Mouse (Mus musculus): ENCODE results near the gene Scn5a. TPM values are rescaled to one million over a fixed set of nuclear protein-coding genes. Genes with fewer than 3 reads are reported as not detected.

Gene Scn5a
- polyA plus RNA-seq, 1 experiment from 2014 or later: 0.40 TPM

DNA sequence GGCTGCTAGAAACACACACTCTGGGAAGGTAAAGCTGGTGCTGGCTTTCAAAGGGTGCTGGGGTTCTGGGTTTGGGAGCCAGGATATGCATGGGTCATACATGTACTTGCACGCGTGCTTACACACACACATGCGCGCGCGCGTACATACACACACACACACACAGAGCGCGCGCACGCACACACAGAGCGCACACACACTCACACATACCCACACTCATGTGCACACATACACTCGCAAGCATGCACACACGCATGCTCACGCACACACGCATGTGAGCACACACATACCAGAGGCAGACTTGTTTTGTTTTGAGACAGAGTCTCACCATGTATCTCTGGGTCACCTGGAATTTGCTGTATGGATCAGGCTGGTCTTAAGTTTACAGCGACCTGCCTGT lies 1.4 kb upstream of the Scn5a start:
- H3K27ac ChIP-seq: no peak overlapping the region
- H3K9me3 ChIP-seq: no peaks in the 10 kb centered on the region
- no peak for ATAC-seq (replicated peaks)
- H3K27me3 ChIP-seq (replicated peaks): peaks cover 87% of the 10 kb centered on the region
- H3K4me3 ChIP-seq: no peak overlapping the region
- peaks cover 14% of the 10 kb centered on the region for H3K4me1 ChIP-seq
- H3K9ac ChIP-seq: no peak overlapping the region
- 91% methylated on average over 17 of the region's 17 CpGs for WGBS
- H3K4me2 ChIP-seq: no peak overlapping the region
- H3K36me3 ChIP-seq (replicated peaks): no peaks in the 10 kb centered on the region

DNA sequence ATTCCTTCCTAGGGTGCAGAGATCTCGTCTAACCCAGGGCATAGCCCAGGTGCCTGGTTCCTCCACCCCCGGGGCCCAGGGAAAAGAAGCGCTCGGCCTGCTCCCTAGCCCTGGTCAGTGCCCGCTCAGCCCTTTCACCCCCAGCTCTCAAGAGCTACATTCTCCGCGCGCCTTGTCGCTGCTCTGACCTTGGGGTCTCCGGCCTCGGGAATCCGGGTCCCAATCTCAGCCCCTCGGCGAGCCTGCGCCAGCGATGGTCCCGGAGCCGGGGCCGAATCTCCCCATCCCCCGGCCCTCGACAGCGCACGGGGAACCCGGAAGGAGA lies 543 bp downstream of the Scn5a start:
- no peak overlapping the region for H3K27ac ChIP-seq
- peak overlapping the region; percentile 43 for H3K4me3 ChIP-seq
- H3K27me3 ChIP-seq (replicated peaks): peaks cover 96% of the 10 kb centered on the region
- peak overlapping the region; percentile 29 for H3K9ac ChIP-seq
- peaks cover 14% of the 10 kb centered on the region for H3K4me1 ChIP-seq
- H3K9me3 ChIP-seq: no peaks in the 10 kb centered on the region
- H3K4me2 ChIP-seq: peak overlapping the region; percentile 74
- no peak for ATAC-seq (replicated peaks)
- WGBS: under 1% methylated on average over 24 of the region's 24 CpGs
- H3K36me3 ChIP-seq (replicated peaks): no peaks in the 10 kb centered on the region

DNA sequence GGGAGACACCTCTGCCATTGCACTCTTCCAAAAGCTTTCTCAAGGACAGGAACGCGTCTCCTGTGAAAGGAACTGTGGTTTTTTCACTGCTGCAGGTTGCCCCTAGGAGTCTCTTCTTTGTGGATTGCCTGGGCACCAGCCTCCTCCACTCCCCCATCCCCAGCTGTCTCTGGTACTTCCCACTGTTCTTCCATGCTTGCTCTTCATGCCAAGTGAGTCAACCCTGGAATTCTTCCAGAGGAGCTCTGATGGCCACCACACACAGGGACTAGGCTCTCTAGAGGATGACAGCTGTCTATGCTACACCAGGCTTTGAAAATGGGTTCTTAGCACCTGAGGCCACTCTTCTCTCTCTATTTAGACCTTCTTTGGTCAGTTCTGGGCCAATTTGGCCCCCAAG lies 1.8 kb downstream of the Scn5a start:
- WGBS: 89% methylated on average over 2 of the region's 2 CpGs
- H3K9ac ChIP-seq: no peak overlapping the region
- peaks cover 99% of the 10 kb centered on the region for H3K27me3 ChIP-seq (replicated peaks)
- H3K4me1 ChIP-seq: peaks cover 15% of the 10 kb centered on the region
- no peak overlapping the region for H3K4me2 ChIP-seq
- H3K36me3 ChIP-seq (replicated peaks): no peaks in the 10 kb centered on the region
- no peak for ATAC-seq (replicated peaks)
- no peak overlapping the region for H3K4me3 ChIP-seq
- no peaks in the 10 kb centered on the region for H3K9me3 ChIP-seq
- no peak overlapping the region for H3K27ac ChIP-seq

GRCm38 (mm10) chr9:119575732-119576131 lies 3.1 kb downstream of the Scn5a start:
- Histone ChIP-seq H3K4me3 (no peak overlapping the region), H3K4me1 (peaks cover 28% of the 10 kb centered on the region), H3K36me3 (replicated peaks) (no peaks in the 10 kb centered on the region), H3K27ac (no peak overlapping the region), H3K9me3 (no peaks in the 10 kb centered on the region), H3K27me3 (replicated peaks) (peaks cover 99% of the 10 kb centered on the region), H3K9ac (no peak overlapping the region), H3K4me2 (no peak overlapping the region)
- ATAC-seq (replicated peaks): no peak
- 50% methylated on average over 9 of the region's 9 CpGs for WGBS

GRCm38 (mm10) chr9:119574366-119574765 lies 4.5 kb downstream of the Scn5a start:
- Histone ChIP-seq H3K36me3 (replicated peaks) (no peaks in the 10 kb centered on the region), H3K9me3 (no peaks in the 10 kb centered on the region), H3K4me3 (no peak overlapping the region), H3K27me3 (replicated peaks) (peaks cover 99% of the 10 kb centered on the region), H3K27ac (no peak overlapping the region), H3K9ac (no peak overlapping the region), H3K4me2 (no peak overlapping the region), H3K4me1 (peaks cover 30% of the 10 kb centered on the region)
- WGBS: 82% methylated on average over 7 of the region's 7 CpGs
- ATAC-seq (replicated peaks): no peak

DNA sequence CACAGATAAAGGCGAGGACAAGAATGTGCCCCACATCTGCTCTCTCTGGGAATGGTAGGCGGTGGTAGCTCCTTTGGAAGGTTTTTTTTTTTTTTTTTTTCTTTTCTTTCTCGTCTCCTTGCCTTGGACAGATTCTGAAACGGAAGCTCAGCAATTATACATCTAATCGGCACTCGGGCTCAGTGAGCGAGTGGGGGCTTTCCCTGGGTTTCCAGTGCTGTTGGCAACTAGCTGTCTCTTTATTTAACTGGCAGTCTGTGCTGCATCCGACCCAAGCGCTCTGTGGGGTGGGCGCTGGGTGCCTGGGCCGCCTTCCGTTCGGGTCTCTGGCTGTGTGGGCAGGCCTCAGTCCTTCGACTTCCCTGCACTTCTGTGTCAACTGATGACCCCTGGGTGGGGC lies 5.8 kb downstream of the Scn5a start:
- H3K4me1 ChIP-seq: peaks cover 16% of the 10 kb centered on the region
- 42% methylated on average over 14 of the region's 14 CpGs for WGBS
- no peaks in the 10 kb centered on the region for H3K9me3 ChIP-seq
- H3K4me3 ChIP-seq: no peak overlapping the region
- H3K9ac ChIP-seq: no peak overlapping the region
- no peak overlapping the region for H3K27ac ChIP-seq
- H3K27me3 ChIP-seq (replicated peaks): peaks cover 99% of the 10 kb centered on the region
- ATAC-seq (replicated peaks): no peak
- H3K4me2 ChIP-seq: no peak overlapping the region
- no peaks in the 10 kb centered on the region for H3K36me3 ChIP-seq (replicated peaks)

DNA sequence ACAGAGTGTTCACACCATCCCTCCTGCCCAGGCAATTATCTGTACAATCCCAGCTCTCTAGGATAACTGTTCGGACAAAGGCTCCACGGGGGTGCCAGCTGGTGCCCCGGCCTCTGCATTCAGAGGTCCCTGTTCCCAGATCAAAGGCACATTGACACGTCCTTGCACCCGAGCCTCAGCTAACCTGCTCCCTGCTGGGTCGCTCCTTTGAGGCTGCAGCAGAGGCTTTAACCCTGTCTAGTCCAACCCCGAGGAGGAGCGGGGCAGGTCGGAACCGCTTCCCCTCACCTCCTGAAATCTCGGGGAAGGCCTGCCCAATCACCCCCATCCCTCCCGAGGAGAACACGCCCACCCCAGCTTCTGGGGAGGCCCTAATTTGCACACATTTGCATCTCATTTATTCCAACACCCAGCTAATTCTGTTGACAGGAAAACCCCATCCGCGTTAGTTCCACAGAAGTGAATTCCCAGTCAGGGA lies 7.4 kb downstream of the Scn5a start:
- peak; percentile 60; the same call in 1 of the 2 replicates for ATAC-seq (replicated peaks)
- peak overlapping the region; percentile 39 for H3K4me2 ChIP-seq
- no peak overlapping the region; the same call in 1 of the 2 replicates for H3K4me3 ChIP-seq
- 0% methylated on average over 15 of the region's 15 CpGs for WGBS
- H3K9me3 ChIP-seq: no peaks in the 10 kb centered on the region
- no peaks in the 10 kb centered on the region for H3K36me3 ChIP-seq (replicated peaks)
- peaks cover 99% of the 10 kb centered on the region for H3K27me3 ChIP-seq (replicated peaks)
- H3K4me1 ChIP-seq: peaks cover 16% of the 10 kb centered on the region
- no peak overlapping the region for H3K9ac ChIP-seq
- no peak overlapping the region for H3K27ac ChIP-seq

DNA sequence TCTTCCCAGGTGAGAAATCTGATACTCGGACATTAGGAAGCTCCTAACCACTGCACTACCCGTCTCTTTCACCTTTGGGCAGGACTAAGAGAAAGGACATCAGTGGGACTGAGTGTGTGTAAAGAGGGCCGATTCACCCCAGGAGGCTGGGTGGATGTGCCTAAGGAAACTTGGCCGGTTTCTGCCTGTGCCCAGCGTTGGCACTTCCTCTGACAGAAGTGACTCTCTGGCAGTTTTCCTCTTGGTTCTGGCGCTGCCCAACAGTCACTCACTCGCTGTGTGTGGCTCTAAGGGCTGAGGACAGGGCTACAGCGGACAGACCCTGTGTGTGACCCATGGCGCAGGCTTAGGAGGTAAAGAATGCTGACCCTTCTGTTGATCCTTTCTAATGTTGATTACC lies 8.2 kb downstream of the Scn5a start:
- WGBS: 10% methylated on average over 9 of the region's 9 CpGs
- Histone ChIP-seq H3K9me3 (no peaks in the 10 kb centered on the region), H3K4me1 (peaks cover 16% of the 10 kb centered on the region), H3K4me2 (no peak overlapping the region), H3K4me3 (no peak overlapping the region), H3K9ac (no peak overlapping the region), H3K27me3 (replicated peaks) (peaks cover 99% of the 10 kb centered on the region), H3K36me3 (replicated peaks) (no peaks in the 10 kb centered on the region), H3K27ac (no peak overlapping the region)
- ATAC-seq (replicated peaks): no peak

GRCm38 (mm10) chr9:119568732-119569131 lies 10.1 kb downstream of the Scn5a start:
- no peak overlapping the region for H3K4me2 ChIP-seq
- H3K9ac ChIP-seq: no peak overlapping the region
- 90% methylated on average over 8 of the region's 8 CpGs for WGBS
- H3K9me3 ChIP-seq: no peaks in the 10 kb centered on the region
- peaks cover 99% of the 10 kb centered on the region for H3K27me3 ChIP-seq (replicated peaks)
- no peak overlapping the region for H3K4me3 ChIP-seq
- H3K4me1 ChIP-seq: peaks cover 16% of the 10 kb centered on the region
- no peak overlapping the region for H3K27ac ChIP-seq
- no peak for ATAC-seq (replicated peaks)
- no peaks in the 10 kb centered on the region for H3K36me3 ChIP-seq (replicated peaks)

GRCm38 (mm10) chr9:119567800-119568199 lies 11.0 kb downstream of the Scn5a start:
- H3K4me3 ChIP-seq: no peak overlapping the region
- no peaks in the 10 kb centered on the region for H3K9me3 ChIP-seq
- no peaks in the 10 kb centered on the region for H3K36me3 ChIP-seq (replicated peaks)
- H3K9ac ChIP-seq: no peak overlapping the region
- H3K27ac ChIP-seq: no peak overlapping the region
- H3K4me2 ChIP-seq: no peak overlapping the region
- WGBS: 83% methylated on average over 5 of the region's 5 CpGs
- ATAC-seq (replicated peaks): no peak
- H3K4me1 ChIP-seq: peaks cover 16% of the 10 kb centered on the region
- peaks cover 98% of the 10 kb centered on the region for H3K27me3 ChIP-seq (replicated peaks)

DNA sequence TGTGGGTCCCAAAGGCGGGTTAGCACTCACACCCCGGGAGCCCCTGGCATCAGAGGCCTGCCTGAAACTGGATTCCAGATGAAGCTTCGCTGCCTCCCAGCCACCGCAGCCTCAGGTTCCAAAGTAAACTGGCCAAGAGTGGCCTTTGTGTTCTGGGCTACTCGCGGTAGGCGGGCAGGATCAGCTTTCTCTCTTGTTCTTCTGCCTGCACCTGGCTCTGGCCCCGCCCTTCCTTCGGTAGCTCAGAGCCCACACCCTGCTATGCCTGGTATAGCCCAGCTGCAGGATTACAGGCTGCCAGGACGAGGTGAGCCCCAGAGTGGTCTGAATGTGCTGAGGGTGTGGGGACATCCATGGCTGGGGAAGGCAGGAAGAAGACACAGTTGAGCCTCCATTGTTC lies 12.6 kb downstream of the Scn5a start:
- H3K27me3 ChIP-seq (replicated peaks): peaks cover 96% of the 10 kb centered on the region
- 7% methylated on average over 10 of the region's 10 CpGs for WGBS
- no peak for ATAC-seq (replicated peaks)
- H3K9me3 ChIP-seq: no peaks in the 10 kb centered on the region
- no peak overlapping the region for H3K4me2 ChIP-seq
- no peaks in the 10 kb centered on the region for H3K36me3 ChIP-seq (replicated peaks)
- no peak overlapping the region for H3K9ac ChIP-seq
- H3K4me3 ChIP-seq: no peak overlapping the region
- H3K27ac ChIP-seq: no peak overlapping the region
- peaks cover 11% of the 10 kb centered on the region for H3K4me1 ChIP-seq

DNA sequence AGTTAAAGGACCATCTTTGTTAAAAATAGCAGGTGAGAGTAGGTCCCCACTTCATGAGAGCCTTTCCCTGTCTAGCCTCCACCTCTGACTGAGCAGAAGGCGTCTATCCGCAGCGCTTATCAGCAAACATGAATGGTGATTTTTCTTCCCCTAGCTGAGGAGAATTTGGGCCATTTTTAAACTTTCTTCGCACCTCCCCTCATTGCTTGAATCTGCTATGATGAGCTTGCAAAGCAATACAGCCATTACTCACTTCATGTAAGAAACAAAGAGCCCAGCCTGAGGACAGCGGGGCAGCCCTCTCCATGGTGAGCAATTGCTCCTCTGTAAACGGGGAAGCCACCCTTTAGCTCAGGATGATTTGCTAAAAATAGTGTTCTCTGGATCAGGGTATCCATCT lies 14.0 kb downstream of the Scn5a start:
- H3K4me2 ChIP-seq: no peak overlapping the region
- ATAC-seq (replicated peaks): no peak
- peaks cover 97% of the 10 kb centered on the region for H3K27me3 ChIP-seq (replicated peaks)
- H3K9me3 ChIP-seq: no peaks in the 10 kb centered on the region
- no peak overlapping the region for H3K9ac ChIP-seq
- no peak overlapping the region for H3K27ac ChIP-seq
- no peaks in the 10 kb centered on the region for H3K36me3 ChIP-seq (replicated peaks)
- H3K4me1 ChIP-seq: peaks cover 4% of the 10 kb centered on the region; the same call in 1 of the 2 replicates
- 74% methylated on average over 6 of the region's 6 CpGs for WGBS
- H3K4me3 ChIP-seq: no peak overlapping the region

- no peak overlapping the region for H3K4me3 ChIP-seq
- WGBS: 80% methylated on average over 6 of the region's 6 CpGs
- H3K4me1 ChIP-seq: peaks cover 4% of the 10 kb centered on the region; the same call in 1 of the 2 replicates
- no peaks in the 10 kb centered on the region for H3K9me3 ChIP-seq
- H3K27ac ChIP-seq: no peak overlapping the region
- H3K9ac ChIP-seq: no peak overlapping the region
- no peak overlapping the region for H3K4me2 ChIP-seq
- H3K36me3 ChIP-seq (replicated peaks): no peaks in the 10 kb centered on the region
- ATAC-seq (replicated peaks): no peak
- peaks cover 92% of the 10 kb centered on the region for H3K27me3 ChIP-seq (replicated peaks)
Observed at GRCm38 (mm10) chr9:119563617-119564016, 15.2 kb downstream of the Scn5a start.

All from midbrain, embryonic 15.5 days (tissue).